Mouse (Mus musculus) lung, embryonic 14.5 days (tissue): ENCODE measurements around the gene Coq7. TPM values are rescaled to one million over a fixed set of nuclear protein-coding genes. Genes with fewer than 3 reads are reported as not detected.

ENCODE experiments used
- ATAC-seq: fragments of 200-750 bp; cut with Nextera tagmentation; 2 replicates; pipeline ENCODE4 v1.8.0; 2017; ENCODE audit warnings: mild to moderate bottlenecking, moderate TSS enrichment, moderate library complexity; ENCODE audit not compliant: insufficient read depth
- DNase-seq: peaks from one replicate; pipeline ENCODE4 v3.0.0-alpha.2; 2015
- H3K27ac ChIP-seq: fragments of 300-500 bp; sonication (generic); 2 replicates; pipeline ENCODE4 v1.5.1; 2014; ENCODE audit warnings: low read depth, mild to moderate bottlenecking, moderate library complexity
- H3K27me3 ChIP-seq: fragments of 300-500 bp; sonication (generic); 2 replicates; pipeline ENCODE4 v1.6.1; 2014; ENCODE audit warnings: low read length, control low read depth; ENCODE audit not compliant: insufficient read depth
- H3K36me3 ChIP-seq: fragments of 300-500 bp; sonication (generic); 2 replicates; pipeline ENCODE4 v1.6.1; 2014; ENCODE audit warnings: control low read depth; ENCODE audit not compliant: insufficient read depth
- H3K4me1 ChIP-seq: fragments of 300-500 bp; sonication (generic); 2 replicates; pipeline ENCODE4 v1.6.1; 2014; ENCODE audit warnings: antibody characterized with exemption, control low read depth; ENCODE audit not compliant: insufficient read depth
- H3K4me2 ChIP-seq: fragments of 300-500 bp; sonication (generic); 2 replicates; pipeline ENCODE4 v1.6.1; 2014; ENCODE audit warnings: mild to moderate bottlenecking
- H3K4me3 ChIP-seq: fragments of 300-500 bp; sonication (generic); 2 replicates; pipeline ENCODE4 v1.5.1; 2014; ENCODE audit warnings: low read depth, low read length
- H3K9ac ChIP-seq: fragments of 300-500 bp; sonication (generic); 2 replicates; pipeline ENCODE4 v1.6.1; 2014
- H3K9me3 ChIP-seq: fragments of 300-500 bp; sonication (generic); 2 replicates; pipeline ENCODE4 v1.6.1; 2016; ENCODE audit warnings: low read depth, low read length, control low read depth
- CTCF ChIP-seq: IDR thresholded peaks from 2 replicates; pipeline ENCODE4 v1.5.1; 2016; ENCODE audit warnings: antibody characterized with exemption, low read depth
- WGBS: fragments of 180-500 bp; shearing (Covaris S2); extraction: QIAGEN DNeasy Blood & Tissue Kit; methylation state at CpG from one replicate; pipeline ENCODE4 v1.1.7; 2014; 5-methylcytosine and 5-hydroxymethylcytosine counted together
- polyA plus RNA-seq: library from polyadenylated mRNA; unstranded; fragments of >200 nt; fragmentation: Nextera tagmentation; extraction: Ambion mirVana; gene quantifications from 2 replicates; pipeline ENCODE4 v1.2.1, GENCODE M21; 2014

Gene Coq7
- polyA plus RNA-seq, 1 experiment from 2014 or later: 132 TPM

GRCm38 (mm10) chr7:118489706-118490665 lies 43.2 kb downstream of the Coq7 start:
- Histone ChIP-seq H3K4me1 (peaks cover 28% of the 10 kb centered on the region), H3K4me3 (peak overlapping the region; percentile 74), H3K27ac (no peak overlapping the region), H3K9ac (peak overlapping the region; percentile 2; the same call in 1 of the 2 replicates), H3K36me3 (peaks cover 19% of the 10 kb centered on the region), H3K9me3 (no peaks in the 10 kb centered on the region), H3K27me3 (peaks cover 10% of the 10 kb centered on the region; the same call in 1 of the 2 replicates), H3K4me2 (peak overlapping the region; percentile 91)
- no peak for TF ChIP-seq CTCF
- DNase-seq: no peak
- WGBS: 32% methylated on average over 57 of the region's 57 CpGs
- ATAC-seq: peak; percentile 1; the same call in 1 of the 2 replicates

DNA sequence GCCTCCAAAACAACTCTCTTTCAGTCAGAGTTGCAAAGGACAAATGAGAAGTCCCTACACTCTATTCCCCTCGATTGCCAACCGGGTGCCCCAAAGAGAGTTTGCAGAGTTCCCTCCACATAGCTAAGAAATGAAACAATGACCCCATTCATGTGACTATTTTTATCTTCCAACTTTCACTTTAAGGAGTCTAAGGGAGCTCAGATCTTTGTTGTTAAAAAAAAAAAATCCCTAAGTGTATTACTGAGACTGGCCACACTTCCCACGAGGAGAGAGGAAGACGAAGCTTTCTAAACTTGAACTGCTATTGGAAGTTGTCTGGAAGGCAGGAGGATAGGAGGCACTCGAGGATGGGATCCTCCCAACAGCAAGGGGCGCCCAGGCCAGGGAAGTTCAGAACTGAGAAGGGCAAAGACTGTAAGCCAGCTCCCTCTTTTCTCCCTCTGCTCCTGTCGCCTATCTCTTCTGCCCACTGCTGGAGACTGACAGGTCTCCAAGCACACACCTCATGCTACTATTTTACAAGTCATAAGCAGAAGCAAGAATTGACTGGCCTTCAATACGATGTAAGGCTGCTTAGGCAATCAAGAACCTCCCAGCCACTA lies 45.0 kb downstream of the Coq7 start:
- H3K4me2 ChIP-seq: peak overlapping the region; percentile 91

DNA sequence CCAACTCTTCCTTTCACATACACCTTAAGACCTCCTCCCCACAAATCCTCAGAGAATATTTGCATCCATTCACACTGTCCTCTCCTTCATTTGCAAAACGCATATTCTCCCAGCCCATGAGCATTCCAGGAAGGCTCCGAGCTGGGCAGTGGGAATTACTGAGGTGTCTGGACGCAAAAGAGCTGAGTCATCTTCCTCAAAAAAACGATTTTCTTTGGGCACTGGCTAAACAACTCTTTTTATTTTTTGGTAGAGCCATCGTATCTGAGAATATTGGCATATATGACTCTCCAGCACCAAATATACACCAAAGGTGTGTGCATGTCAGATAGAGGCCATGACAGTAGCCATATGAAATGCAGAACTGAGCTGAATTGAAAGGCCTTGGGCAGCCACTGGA lies 46.2 kb downstream of the Coq7 start:
- no peak overlapping the region for H3K9ac ChIP-seq
- H3K9me3 ChIP-seq: no peaks in the 10 kb centered on the region
- peaks cover 10% of the 10 kb centered on the region; the same call in 1 of the 2 replicates for H3K27me3 ChIP-seq
- no peak overlapping the region for H3K4me2 ChIP-seq
- H3K36me3 ChIP-seq: peaks cover 19% of the 10 kb centered on the region
- H3K4me3 ChIP-seq: no peak overlapping the region
- no peak for TF ChIP-seq CTCF
- no peak for ATAC-seq
- H3K27ac ChIP-seq: no peak overlapping the region
- DNase-seq: no peak
- peaks cover 28% of the 10 kb centered on the region for H3K4me1 ChIP-seq
- 57% methylated on average over 5 of the region's 5 CpGs for WGBS

More for the DNA sequence above, 45.0 kb downstream of the Coq7 start:
- H3K27me3 ChIP-seq: peaks cover 10% of the 10 kb centered on the region; the same call in 1 of the 2 replicates
- peak; percentile 31 for DNase-seq
- H3K27ac ChIP-seq: peak overlapping the region; percentile 51; the same call in 1 of the 2 replicates
- no peak overlapping the region for H3K9ac ChIP-seq
- H3K4me1 ChIP-seq: peaks cover 28% of the 10 kb centered on the region
- peaks cover 19% of the 10 kb centered on the region for H3K36me3 ChIP-seq
- H3K9me3 ChIP-seq: no peaks in the 10 kb centered on the region
- 0 out of 2 replicates have a peak overlapping the region, but pooled peaks have one; percentile 1 for H3K4me3 ChIP-seq
- 23% methylated on average over 8 of the region's 8 CpGs for WGBS
- TF ChIP-seq CTCF: no peak
- no peak for ATAC-seq

- no peak for TF ChIP-seq CTCF
- DNase-seq (no peak), ATAC-seq (no peak)
- H3K27ac ChIP-seq: no peak overlapping the region
- H3K4me1 ChIP-seq: peaks cover 14% of the 10 kb centered on the region
- no peaks in the 10 kb centered on the region for H3K9me3 ChIP-seq
- no peaks in the 10 kb centered on the region for H3K27me3 ChIP-seq
- 69% methylated on average over 1 of the region's 1 CpGs for WGBS
- no peak overlapping the region for H3K4me2 ChIP-seq
- H3K36me3 ChIP-seq: peaks cover 4% of the 10 kb centered on the region; the same call in 1 of the 2 replicates
- H3K4me3 ChIP-seq: no peak overlapping the region
- H3K9ac ChIP-seq: no peak overlapping the region
These were observed 49.2 kb downstream of the Coq7 start for GRCm38 (mm10) chr7:118483996-118484395.

DNA sequence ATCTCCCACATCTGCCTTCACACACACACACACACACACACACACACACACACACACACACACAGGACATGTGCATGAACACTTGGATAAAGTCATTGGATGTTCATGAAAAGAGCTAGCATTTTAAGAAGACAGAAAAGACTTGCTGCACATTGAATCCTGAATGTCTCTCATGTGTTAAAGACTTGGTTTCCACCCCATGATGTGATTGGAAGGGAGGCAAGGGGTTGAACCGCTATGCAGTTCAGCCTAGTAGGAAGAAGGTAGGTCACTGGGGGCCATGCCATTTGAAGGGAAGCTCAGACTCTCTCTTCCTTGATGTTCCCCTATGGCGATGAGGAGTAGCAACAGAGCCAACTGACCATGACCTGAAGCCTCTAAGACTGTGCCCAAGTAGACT lies 51.2 kb downstream of the Coq7 start:
- Histone ChIP-seq H3K27me3 (no peaks in the 10 kb centered on the region), H3K4me2 (no peak overlapping the region), H3K4me1 (no peaks in the 10 kb centered on the region), H3K36me3 (no peaks in the 10 kb centered on the region), H3K27ac (no peak overlapping the region), H3K9me3 (no peaks in the 10 kb centered on the region), H3K9ac (no peak overlapping the region), H3K4me3 (no peak overlapping the region)
- ATAC-seq (no peak), DNase-seq (no peak)
- TF ChIP-seq CTCF: no peak
- WGBS: 86% methylated on average over 2 of the region's 2 CpGs

DNA sequence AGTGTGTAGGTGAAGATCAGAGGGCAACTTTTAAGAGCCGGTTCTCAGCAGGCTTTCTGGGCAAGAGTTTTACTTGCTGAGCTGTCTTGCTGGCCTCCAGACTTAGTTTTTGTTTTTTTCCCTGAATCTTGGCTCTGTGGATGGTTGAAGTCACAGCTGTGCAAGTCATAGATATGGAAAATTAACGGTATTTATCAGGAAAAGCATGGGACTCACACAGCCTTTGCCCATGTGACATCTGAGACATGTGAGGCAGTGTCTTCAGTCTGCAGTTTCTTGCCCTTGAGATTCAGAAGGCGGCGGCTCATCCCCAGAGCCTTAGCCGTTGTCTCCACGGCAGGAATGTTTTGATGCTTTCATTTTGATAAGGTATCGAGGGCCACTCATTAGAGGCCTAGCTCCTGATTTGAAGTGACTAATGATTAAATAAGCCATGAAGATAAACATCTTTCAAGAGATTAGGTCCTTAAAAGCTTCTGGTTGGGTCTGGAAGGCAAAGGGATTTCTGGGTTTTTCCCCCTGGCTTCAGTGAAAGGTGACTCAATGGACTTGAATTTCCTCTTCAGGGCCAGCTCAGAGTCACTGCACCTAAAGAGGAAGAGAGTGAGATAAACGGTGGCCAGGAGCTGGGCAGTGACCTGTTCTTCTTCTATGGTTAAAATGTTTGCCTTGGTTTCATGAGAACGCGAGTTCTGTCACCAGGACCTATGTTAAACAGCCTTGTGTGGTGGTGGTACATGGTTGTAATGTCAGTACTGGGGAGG lies 51.9 kb downstream of the Coq7 start:
- WGBS: 44% methylated on average over 10 of the region's 10 CpGs
- H3K9me3 ChIP-seq: no peaks in the 10 kb centered on the region
- no peak overlapping the region for H3K9ac ChIP-seq
- TF ChIP-seq CTCF: no peak
- no peaks in the 10 kb centered on the region for H3K36me3 ChIP-seq
- DNase-seq (no peak), ATAC-seq (no peak)
- no peak overlapping the region for H3K4me3 ChIP-seq
- H3K27ac ChIP-seq: no peak overlapping the region
- H3K4me1 ChIP-seq: no peaks in the 10 kb centered on the region
- no peaks in the 10 kb centered on the region for H3K27me3 ChIP-seq
- no peak overlapping the region for H3K4me2 ChIP-seq
